Mouse (Mus musculus): ENCODE measurements around the gene Sgce. TPM values are rescaled to one million over a fixed set of nuclear protein-coding genes. Genes with fewer than 3 reads are reported as not detected.
"Not testable (repeated sequence)": the region's sequence is repeated elsewhere in the genome, so short reads cannot be mapped to it uniquely, and the experiment has no call there.

Gene Sgce
- 25.7 and 30.3 TPM in 2 replicates for polyA plus RNA-seq (2012; rRNA removed)

DNA sequence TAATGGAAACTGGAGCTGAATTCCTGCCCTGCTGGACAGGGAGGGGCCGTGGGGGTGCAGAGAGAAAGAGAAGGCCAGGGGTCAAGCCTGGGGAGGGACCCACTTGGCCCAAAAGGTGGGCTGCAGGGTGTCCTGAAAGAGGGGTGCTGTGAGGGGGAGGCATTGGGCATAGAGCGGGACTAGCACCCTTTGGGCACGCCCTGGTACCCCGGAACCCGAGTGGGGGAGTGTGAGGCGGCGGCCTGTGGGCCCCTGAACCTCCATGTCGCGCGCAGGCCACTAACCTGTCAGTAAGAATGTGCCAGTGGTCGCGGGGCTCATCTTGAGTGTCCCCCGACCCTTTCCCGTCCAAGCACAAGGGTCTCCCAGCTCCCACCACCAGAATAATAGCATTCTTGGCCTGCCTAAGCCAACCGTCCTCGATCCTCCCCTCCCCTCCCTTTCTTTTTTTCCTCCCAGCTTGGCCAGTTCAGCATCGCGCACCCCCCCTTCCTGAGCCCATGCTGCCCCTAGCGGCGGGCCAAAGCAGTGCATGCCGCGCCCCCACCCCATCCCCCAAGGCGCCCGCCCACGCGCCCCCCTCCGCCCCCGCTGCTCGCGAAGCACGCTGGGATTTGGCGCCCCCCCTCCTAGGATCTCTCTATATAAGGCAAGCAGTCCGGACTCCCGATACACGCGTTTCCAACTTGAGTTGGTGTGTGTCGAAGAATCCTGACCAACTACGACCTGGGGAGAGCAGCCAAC, at the start of gene Sgce, which contains the start of gene Peg10:
Sgce (minus strand) TSS at position 512 of the 744 bp plus-strand sequence.
Peg10 (plus strand) TSS at position 611 of the 744 bp plus-strand sequence.
- DNase-seq (ENCODE audit: low read depth), result no peak

DNA sequence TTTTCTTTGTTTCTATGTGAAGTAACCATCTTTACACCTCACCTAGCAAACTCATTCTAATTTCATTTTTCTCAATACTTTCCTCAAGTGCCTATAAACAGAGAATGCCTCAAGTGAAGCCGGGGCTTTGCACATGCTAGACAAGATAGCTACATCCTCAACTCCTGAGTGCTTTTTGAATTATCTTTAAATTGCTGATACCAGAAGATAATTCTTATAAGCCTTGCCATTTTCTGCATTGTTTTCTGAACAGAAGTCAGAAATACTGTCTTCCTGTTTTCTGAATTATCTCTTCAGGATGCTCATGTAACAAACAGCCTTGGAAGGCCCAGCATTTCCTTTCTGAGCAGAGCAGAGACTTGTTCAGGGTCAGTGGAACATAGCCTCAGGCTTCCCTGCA, 49.3 kb upstream of the Sgce start:
- no peak for DNase-seq (ENCODE audit: low read depth)

DNA sequence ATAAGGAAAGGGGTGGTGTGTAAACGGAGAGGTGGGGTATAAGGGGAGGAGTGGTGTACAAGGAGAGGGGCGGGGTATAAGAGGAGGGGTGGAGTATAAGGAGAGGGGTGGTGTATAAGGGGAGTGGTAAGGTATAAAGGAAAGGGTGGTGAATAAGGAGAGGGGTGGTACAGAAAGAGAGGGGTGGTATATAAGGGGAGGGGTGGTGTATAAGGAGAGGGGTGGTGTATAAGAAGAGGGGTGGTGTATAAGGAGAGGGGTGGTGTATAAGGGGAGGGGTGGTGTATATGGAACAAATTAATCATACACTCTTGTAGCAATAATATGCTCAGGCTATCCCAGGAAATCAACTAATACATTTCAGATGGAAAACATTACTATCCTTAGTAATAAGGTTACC, 15.2 kb upstream of the Sgce start:
- DNase-seq (ENCODE audit: low read depth), result no peak

DNA sequence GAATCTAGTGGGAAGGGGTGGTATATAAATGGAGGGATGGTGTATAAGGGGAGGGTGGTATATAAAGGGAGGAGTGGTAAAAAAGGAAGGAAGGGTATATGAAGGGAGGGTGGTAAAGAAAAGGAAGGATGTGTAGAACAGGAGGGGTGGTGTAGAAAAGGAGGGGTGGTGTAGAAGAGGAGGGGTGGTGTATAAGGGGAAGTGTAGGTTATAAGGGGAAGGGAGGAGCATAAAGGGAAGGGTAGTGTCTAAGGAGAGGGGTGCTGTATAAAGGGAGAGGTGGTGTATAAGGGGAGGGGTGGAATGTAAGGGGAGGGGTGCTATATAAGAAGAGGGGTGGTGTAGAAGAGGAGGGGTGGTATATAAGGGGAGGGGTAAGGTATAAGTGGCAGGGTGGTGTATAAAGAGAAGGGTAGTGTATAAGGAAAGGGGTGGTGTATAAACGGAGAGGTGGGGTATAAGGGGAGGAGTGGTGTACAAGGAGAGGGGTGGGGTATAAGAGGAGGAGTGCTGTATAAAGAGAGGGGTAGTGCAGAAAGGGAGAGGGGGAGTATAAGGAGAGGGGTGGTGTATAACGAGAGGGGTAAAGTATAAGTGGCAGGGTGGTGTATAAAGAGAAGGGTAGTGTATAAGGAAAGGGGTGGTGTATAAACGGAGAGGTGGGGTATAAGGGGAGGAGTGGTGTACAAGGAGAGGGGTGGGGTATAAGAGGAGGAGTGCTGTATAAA, 14.6 kb upstream of the Sgce start:
- DNase-seq (ENCODE audit: low read depth), result not testable (repeated sequence)

DNA sequence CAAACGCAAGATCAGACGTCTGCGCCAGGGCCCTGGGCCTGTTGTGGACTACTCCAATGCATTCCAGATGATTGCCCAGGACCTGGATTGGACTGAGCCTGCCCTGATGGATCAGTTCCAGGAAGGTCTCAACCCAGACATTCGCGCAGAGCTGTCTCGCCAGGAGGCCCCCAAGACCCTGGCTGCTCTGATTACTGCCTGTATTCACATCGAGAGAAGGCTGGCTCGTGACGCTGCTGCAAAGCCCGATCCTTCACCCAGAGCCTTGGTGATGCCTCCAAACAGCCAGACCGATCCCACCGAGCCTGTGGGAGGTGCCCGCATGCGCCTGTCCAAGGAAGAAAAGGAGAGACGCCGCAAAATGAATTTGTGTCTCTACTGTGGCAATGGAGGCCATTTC, 7.9 kb upstream of the Sgce start:
- no peak for DNase-seq (ENCODE audit: low read depth)

DNA sequence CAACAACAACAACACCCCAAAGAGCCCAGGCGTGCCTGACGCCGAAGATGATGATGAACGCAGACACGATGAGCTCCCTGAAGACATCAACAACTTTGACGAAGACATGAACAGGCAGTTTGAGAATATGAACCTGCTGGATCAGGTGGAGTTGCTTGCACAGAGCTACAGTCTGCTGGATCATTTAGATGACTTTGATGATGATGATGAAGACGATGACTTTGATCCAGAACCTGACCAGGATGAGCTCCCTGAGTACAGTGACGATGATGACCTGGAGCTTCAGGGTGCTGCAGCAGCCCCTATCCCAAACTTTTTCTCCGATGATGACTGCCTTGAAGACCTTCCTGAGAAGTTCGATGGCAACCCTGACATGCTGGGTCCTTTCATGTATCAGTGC, 7.3 kb upstream of the Sgce start:
- DNase-seq (ENCODE audit: low read depth), result no peak

DNA sequence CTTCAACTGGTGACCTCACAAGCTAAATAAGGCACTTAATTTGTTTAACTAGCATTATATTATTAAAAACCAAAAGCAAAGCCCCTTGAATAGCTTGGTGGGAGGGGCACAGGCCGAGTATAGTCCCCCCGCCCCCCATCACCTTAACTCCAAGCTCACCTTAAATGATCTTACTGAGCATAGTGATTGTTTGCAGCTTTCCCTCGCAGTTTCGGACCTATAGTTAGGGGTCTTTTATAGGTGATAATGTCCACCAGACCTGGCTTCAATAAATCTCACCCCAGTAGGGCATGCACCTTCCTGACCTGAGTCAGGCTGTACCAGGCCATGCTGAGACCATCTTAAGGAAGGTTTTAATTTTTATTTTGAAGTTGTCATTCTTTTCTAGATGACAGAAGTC, 4.3 kb upstream of the Sgce start:
- DNase-seq (ENCODE audit: low read depth), result no peak

DNA sequence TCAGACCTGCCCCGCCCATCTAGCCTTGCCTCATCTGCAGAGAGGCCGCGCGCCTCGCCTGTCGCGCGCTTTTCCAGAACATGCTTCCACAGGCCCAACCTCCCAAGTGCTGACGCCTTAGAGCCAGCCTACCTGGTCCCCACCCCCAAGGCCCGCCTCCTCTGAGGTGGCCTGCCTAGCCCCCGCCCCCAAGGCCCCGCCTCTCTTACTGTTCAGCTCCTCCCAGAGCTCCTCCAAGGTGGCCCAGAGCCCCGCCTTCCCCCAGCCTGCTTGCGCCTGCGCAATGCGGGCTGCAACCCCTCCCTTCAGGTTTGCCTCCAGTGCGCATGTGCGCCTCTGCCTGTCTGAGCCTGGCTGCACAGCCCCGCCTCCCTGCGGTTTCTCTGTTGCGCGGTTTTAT, 2.1 kb upstream of the Sgce start:
- DNase-seq (ENCODE audit: low read depth), result no peak

DNA sequence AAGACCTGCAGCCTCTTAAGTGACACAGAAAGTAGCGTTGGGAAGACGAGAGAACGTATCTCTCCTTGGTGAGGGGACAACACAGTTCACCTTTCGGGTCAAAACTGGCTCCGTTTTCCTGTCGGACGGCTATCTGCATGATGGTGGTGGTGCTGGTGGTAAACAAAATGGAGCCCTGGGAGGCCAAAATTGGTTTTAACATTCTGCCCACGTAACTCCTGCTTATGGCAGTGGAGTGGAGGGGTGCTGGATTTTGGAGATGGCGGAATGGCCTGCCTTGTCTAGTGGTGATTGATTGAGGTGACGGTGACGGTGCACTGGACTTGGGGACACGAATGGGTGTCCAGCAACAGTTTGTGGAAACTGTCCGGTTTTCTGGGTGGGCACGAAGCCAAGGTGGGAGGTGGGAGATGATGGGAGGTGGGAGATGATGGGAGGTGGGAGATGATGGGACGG, 1.5 kb upstream of the Sgce start:
- no peak for DNase-seq (ENCODE audit: low read depth)

DNA sequence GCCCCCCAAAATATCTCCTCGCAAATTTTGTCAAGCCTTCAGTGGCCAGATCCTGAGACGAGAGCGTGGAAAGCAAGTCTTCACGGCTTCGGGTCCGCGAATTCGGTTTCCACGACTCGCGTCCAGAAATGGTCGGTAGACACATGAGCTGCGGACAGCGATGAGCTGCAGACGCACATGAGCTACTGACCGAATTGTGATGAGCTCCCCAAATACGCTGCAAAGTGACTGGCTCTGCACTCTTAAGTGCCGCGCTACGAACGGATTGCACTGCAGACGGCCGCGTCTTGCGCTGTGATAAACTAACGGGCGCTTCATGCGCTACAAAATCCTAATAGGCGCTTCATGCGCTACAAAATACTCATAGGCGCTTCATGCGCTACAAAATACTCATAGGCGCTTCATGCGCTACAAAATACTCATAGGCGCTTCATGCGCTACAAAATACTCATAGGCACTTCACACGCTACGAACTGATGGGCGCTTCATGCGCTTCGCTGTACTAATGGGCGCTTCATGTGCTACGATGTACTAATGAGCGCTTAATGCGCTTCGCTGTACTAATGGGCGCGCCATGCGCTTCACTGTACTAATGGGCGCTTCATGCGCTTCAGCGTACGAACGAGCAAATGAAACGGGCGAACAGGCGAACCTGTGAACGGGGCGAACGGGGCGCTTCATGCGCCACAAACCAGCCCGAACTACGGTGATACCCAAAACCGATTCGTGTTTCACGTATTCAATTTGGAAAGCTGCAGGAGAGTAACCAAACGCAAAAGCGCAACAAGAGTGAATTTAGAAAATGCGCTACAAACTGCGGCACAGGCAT, 884 bp upstream of the Sgce start:
- peak; percentile 16 for DNase-seq (ENCODE audit: low read depth)

DNA sequence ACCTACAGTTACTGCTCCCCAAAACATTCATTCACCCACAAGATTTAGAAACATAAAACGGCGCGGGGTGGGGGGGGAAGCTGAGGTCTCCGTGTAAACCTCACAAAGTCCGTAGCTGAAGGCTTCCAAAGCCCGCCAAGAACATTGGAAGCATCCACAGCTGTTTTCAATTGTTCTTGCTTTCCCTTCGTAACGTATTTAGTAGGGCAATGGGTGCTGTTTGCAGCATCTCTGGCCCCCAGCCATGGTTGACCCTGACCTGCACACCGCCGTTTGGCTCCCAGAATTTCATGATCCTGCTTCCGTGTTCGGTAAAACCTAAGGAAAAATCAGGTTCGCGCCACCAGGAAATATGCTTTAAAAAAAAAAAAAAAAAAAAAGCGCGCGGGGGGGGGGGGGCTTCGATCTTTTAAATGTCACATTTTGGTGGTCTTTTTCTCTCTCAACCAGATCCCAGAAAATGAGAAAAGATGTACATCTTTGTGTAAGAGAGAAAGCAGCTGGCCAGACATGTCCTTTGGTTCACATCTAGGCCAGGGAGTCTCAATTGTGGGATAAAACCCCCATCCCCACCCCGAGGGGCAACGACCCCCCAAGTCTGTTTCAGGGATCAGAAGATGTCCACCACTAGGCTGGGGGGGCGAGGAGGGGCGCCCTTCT, 841 bp downstream of the Sgce start:
- DNase-seq (ENCODE audit: low read depth), result no peak

DNA sequence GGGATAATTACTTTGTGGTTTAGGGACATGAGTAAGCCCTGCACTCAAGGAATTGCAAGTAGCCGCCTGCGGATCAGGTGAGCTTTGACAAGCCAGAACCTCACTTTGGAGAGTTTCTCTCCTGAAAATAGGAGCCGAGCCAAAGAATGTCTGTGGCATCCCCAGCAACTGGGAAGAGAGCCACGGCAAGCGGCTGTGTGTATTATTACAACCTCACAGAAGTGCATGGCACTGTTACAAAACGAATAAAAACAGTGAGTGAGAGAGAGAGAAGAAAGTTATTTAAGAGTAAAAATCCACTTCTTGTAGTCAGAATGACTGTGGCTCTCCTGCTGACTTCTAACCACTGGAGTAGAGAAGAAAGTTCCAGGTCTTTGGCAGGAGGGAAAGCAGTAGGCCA, 6.5 kb downstream of the Sgce start:
- peak; percentile 17 for DNase-seq (ENCODE audit: low read depth)

DNA sequence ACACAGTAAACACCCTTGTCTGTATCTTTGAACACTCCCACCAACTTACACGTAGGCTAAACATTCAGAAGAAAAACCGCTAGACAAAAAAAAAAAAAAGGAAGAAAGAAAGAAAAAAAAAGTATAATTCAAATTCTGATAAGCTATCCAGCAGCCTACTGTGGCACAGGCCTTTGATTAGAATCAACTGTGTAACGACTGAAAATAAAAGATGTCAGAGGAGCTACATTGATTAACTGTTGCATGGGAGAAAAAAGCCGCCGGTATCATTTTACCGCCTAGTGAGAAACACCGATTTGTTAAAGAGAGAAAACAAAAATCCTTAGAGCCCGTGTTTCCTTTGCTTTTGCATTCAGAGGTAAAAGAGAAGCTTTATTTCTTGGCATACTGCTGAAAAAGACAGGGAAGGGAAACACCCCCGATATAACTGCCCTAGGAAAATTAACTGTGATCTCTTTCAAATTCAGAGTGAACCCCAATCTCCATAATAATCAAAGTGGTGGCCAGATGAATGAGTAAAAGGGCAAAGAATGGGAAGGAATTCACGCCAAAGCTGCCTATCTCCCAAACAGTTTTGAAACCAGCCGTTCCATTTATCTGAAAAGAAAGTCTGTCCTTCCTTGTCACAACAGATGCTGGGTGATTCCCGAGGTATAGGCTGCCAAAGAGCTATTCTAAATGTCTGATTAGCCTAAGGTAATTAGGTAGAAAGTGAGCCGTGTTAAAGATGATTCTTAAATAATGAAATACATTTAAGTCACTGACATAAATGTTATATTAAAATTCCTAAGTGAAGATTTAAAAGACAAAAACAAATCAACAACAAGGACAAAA, 7.3 kb downstream of the Sgce start:
- no peak for DNase-seq (ENCODE audit: low read depth)

DNA sequence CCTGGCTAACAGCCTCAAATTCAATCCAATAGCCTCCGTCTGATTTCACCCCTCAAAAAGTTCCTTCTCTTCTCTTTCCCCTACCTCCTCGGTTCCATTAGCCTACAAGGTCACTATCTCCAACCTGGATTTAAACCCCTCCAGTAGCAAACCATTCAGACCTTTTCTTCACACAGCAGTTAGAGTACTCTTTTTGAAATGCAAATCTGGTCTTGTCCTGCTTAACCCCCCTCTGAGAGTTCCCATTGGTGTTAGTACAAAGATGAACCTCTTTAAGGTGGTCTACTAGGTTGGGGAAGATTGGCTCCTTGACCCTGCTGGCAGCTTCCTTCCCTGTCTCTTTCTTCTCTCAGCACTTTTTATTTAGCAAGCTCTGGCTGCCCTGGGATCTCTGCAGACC, 8.3 kb downstream of the Sgce start:
- no peak for DNase-seq (ENCODE audit: low read depth)

DNA sequence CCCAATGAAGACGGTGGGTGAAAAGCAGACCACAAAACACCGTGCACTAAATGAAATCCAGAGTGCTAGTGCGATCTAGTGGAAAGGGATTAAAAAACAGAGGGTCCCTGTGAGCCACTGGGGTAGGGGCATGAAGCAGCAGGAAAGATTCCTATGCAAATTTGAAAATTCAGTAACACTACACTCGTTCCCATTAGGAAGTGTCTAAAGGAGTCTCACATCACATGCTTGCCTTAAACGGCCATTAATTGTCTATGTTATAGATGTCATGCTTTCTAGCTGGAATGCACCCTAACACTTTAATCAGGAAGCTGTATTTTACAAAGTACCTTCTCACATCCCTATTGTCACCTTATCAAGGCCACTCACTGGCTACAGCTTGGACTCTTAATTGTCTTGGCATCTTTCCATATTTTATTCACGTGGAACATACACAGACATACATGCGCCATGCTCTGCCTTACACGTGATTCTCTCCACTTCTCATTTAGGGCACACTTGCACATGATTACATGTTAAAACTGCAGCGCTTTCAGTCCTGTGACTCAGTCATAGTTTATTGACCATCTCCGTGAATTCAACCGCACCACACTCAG, 8.9 kb downstream of the Sgce start:
- no peak for DNase-seq (ENCODE audit: low read depth)

DNA sequence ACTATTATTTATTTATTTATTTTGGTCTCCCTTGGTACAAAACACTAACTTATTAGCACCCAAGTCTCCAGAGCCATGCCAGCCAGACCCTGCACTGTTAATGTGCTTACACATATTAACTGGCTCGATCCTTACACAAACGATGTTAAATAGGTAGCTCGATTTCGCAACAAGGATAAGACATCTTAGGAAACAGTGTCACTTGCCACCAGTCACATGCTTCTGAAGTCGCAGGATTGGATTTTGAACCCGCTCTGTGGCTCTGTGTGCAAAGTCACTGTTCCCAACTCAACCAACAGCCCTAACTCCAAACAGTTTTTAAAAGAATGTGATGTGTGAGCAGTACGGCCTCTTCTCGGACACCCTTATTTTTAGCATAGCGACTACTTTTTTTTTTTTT, 10.6 kb downstream of the Sgce start:
- DNase-seq (ENCODE audit: low read depth), result no peak

DNA sequence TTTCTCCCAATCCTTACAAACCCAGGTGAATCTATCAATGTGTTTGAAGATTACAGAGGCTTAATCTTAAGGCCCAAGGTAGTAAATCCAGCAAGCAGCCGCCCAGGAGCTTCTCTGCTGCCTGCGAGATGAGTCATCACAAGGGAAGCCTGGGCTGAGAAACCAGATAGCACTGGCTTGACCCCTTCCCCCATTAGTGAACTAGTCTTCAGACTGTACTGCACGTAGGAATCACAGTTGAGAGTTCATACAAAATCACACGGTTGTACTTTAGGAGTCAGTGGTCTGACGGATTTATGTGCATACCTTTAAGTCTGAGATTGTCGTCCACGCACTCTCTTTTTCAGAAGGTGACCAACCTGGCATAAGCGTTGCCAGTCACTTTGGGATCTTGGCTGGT, 13.8 kb downstream of the Sgce start:
- no peak for DNase-seq (ENCODE audit: low read depth)

DNA sequence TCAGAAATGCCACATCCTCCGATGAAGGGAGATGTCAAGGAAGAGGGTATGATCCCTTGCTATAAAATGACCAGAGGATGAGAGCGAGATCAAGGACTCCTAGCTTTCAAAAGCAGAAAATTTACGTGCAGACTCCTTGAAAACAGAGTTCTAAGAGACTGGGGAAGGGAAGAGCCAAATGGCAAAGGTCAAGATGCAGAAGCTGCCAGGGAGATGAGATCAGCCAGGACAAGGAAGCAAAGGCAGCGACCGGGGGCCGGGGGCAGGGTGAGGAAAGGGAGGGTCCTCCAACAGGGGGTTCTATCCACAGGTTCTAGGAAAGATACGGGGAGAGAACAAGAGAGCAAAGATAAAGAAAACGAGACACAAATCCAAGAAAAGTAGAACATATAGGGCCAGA, 15.3 kb downstream of the Sgce start:
- no peak for DNase-seq (ENCODE audit: low read depth)

DNA sequence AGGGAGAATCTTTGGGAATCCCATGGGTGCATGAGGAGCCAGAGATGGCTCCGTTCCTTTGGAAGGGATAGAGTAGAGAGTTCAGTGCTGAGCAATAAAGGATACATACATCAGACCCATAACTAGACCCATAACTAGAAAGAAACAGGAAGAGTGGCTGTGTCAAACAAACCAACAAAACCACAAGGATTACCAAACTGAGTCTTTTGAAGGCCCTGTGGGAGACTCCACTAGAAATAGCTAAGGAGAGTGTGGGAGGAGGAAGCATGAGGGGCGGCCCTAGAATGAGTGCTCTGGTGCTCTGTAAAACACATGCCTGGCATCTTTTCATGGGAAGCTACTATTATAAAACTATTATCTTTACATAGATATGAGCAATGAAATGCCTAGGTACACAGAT, 18.7 kb downstream of the Sgce start:
- DNase-seq (ENCODE audit: low read depth), result no peak

DNA sequence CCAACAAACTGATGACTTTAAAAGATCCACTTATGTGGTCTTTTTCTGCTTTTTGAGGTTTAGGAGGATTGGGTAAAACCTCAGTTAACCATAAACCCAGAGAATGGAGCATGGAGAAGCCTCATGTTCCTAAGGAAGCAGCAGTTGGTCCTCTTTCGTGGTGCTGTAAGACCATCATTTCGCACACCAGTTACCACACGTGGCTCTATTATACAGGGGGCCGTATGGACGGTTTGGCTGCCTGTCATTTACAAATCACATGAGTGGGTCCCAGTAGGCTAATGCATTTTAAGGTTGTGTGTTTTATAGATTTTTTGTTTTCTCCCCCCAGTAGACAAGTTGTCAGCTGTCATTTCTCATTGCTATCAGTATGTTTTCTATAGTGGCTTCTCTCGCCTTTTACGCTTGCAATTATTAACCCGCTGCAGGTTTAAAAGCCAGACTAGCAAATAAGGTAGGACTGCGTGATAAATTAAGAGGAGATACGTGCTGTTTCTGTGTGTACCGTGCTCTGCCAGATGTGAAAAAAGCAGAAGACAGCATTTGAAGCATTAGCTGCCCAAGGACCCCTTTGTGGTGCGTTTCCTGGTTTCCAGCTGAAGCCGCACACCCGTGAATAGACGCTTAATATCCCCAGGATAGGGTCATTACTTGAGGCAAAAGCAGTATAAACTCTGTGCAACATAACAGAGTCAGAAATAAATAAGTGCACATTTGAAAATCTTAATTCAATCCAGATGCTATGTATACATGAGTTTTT, 22.8 kb downstream of the Sgce start:
- no peak for DNase-seq (ENCODE audit: low read depth)

All from gonadal fat pad, adult 2 months (tissue).